Mouse (Mus musculus): ENCODE results near the gene Mical2.

DNA sequence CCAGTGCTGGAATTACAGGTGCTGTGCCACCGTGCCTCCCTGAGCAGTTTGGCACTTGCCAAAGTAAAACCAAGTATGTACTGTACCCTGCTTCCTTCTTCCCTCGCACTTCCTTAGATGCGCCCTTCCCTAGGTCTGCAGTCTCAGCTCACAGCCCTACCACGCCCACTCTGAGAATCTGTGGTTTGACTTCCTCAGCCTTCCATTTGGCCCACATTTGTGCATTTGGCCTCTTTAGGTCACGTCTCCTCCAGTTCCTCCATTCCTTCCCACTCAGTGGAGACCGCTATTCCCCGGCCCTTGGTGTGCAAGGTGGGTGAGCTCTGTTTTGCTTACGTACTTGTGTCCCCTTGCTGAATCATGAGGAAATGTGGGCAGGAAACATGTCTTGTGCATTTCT, 59.9 kb downstream of the Mical2 start:
- TF ChIP-seq CTCF (IDR thresholded peaks at IDR 0.05; ENCODE audit: low read depth, low read length): no peak
- no peak for TF ChIP-seq GATA1 (IDR thresholded peaks at IDR 0.05; ENCODE audit: borderline replicate concordance, low read length)
- no peak for TF ChIP-seq TAL1 (conservative IDR thresholded peaks at IDR 0.05; ENCODE audit: low read depth, low read length)

All from G1E (cell line).